Mouse (Mus musculus) MEL (cell line): ENCODE measurements around the gene Ryr2. TPM values are rescaled to one million over a fixed set of nuclear protein-coding genes. Genes with fewer than 3 reads are reported as not detected.

Source experiments
- DNase-seq: peaks from one replicate; pipeline ENCODE4 v3.0.0; 2011; ENCODE audit warnings: low read depth, low spot score
- H3K27ac ChIP-seq: 2 replicates; pipeline ENCODE4 v1.5.1; 2012; ENCODE audit warnings: low read depth, mild to moderate bottlenecking, control low read depth, low read length, moderate library complexity; ENCODE audit not compliant: control insufficient read depth
- H3K27me3 ChIP-seq, 2 experiments: fragments of 150-350 bp in 1 of 2; sonication (generic) in 1 of 2; 2 replicates each; pipeline ENCODE4 v1.6.1; 2012; ENCODE audit warnings: low read length in 2 of 2, mild to moderate bottlenecking in 2 of 2, improper control_type of control experiment in 1 of 2, moderate library complexity in 1 of 2; ENCODE audit not compliant: insufficient read depth in 2 of 2, control insufficient read depth in 1 of 2
- H3K36me3 ChIP-seq, 2 experiments: 2 replicates each; pipeline ENCODE4 v1.6.1; 2012 to 2014; ENCODE audit warnings: low read length in 2 of 2, improper control_type of control experiment in 1 of 2, inconsistent platforms in 1 of 2, mild to moderate bottlenecking in 1 of 2; ENCODE audit not compliant: insufficient read depth in 2 of 2, control insufficient read depth in 1 of 2
- H3K4me1 ChIP-seq, 2 experiments: fragments of 150-350 bp in 1 of 2; sonication (generic) in 1 of 2; 2 replicates each; pipeline ENCODE4 v1.6.1; 2012; ENCODE audit warnings: low read length in 2 of 2, improper control_type of control experiment in 1 of 2, mild to moderate bottlenecking in 1 of 2; ENCODE audit not compliant: insufficient read depth in 2 of 2, control insufficient read depth in 1 of 2
- H3K4me3 ChIP-seq, 2 experiments: fragments of 150-350 bp in 1 of 2; sonication (generic) in 1 of 2; 2 replicates each; pipeline ENCODE4 v1.5.1; 2012; ENCODE audit warnings: low read depth in 2 of 2, low read length in 2 of 2, mild to moderate bottlenecking in 2 of 2, moderate library complexity in 2 of 2, control low read depth in 1 of 2, improper control_type of control experiment in 1 of 2; ENCODE audit not compliant: control insufficient read depth in 1 of 2, insufficient read depth in 1 of 2
- H3K79me2 ChIP-seq: 2 replicates; pipeline ENCODE4 v1.6.1; 2012; ENCODE audit warnings: mild to moderate bottlenecking, low read length, moderate library complexity; ENCODE audit not compliant: control insufficient read depth, poor library complexity, insufficient read depth
- H3K9ac ChIP-seq: 2 replicates; pipeline ENCODE4 v1.6.1; 2012; ENCODE audit warnings: low read depth, mild to moderate bottlenecking, control low read depth, low read length, moderate library complexity; ENCODE audit not compliant: control insufficient read depth, poor library complexity, severe bottlenecking
- H3K9me3 ChIP-seq: fragments of 150-350 bp; sonication (generic); replicated peaks from 2 replicates; pipeline ENCODE4 v1.6.1; 2012; ENCODE audit warnings: mild to moderate bottlenecking, low read length, improper control_type of control experiment, moderate library complexity; ENCODE audit not compliant: insufficient read depth
- ETS1 ChIP-seq: IDR thresholded peaks from 2 replicates; pipeline ENCODE4 v1.6.1; 2012; ENCODE audit warnings: low read depth, mild to moderate bottlenecking, inconsistent platforms, low read length, improper control_type of control experiment, moderate library complexity
- GATA1 ChIP-seq: IDR thresholded peaks from 2 replicates; pipeline ENCODE4 v1.6.1; 2011; ENCODE audit warnings: low read depth, low read length, improper control_type of control experiment
- HCFC1 ChIP-seq: IDR thresholded peaks from 2 replicates; pipeline ENCODE4 v1.6.1; 2012; ENCODE audit warnings: low read depth, mild to moderate bottlenecking, inconsistent platforms, low read length, improper control_type of control experiment, moderate library complexity
- MAFK ChIP-seq: IDR thresholded peaks from 2 replicates; pipeline ENCODE4 v1.6.1; 2011; ENCODE audit warnings: low read depth, mild to moderate bottlenecking, low read length, improper control_type of control experiment, borderline replicate concordance
- MAZ ChIP-seq: IDR thresholded peaks from 2 replicates; pipeline ENCODE4 v1.6.1; 2012; ENCODE audit warnings: low read depth, mild to moderate bottlenecking, inconsistent platforms, low read length, improper control_type of control experiment
- MXI1 ChIP-seq: IDR thresholded peaks from 2 replicates; pipeline ENCODE4 v1.6.1; 2011; ENCODE audit warnings: mild to moderate bottlenecking, low read depth, low read length, improper control_type of control experiment
- MYC ChIP-seq: IDR thresholded peaks from 2 replicates; pipeline ENCODE4 v1.6.1; 2011; ENCODE audit warnings: low read depth, mild to moderate bottlenecking, low read length, improper control_type of control experiment, moderate library complexity
- NRF1 ChIP-seq: IDR thresholded peaks from 2 replicates; pipeline ENCODE4 v1.6.1; 2014; ENCODE audit warnings: low read depth, mild to moderate bottlenecking, inconsistent platforms, low read length, improper control_type of control experiment, moderate library complexity; ENCODE audit not compliant: poor library complexity, insufficient read depth, severe bottlenecking
- POLR2AphosphoS5 ChIP-seq: IDR thresholded peaks from 2 replicates; pipeline ENCODE4 v1.6.1; 2012; ENCODE audit warnings: low read depth, borderline replicate concordance, mild to moderate bottlenecking, inconsistent platforms, low read length, moderate library complexity, mixed read lengths
- SMC3 ChIP-seq: IDR thresholded peaks from 2 replicates; pipeline ENCODE4 v1.6.1; 2011; ENCODE audit warnings: low read depth, low read length, improper control_type of control experiment
- TBP ChIP-seq: IDR thresholded peaks from 2 replicates; pipeline ENCODE4 v1.8.0; 2011; ENCODE audit warnings: low read depth, low read length, improper control_type of control experiment
- USF1 ChIP-seq: IDR thresholded peaks from 2 replicates; pipeline ENCODE4 v1.6.1; 2014; ENCODE audit warnings: low read depth, mild to moderate bottlenecking, inconsistent platforms, low read length, improper control_type of control experiment, moderate library complexity
- ZC3H11A ChIP-seq: IDR thresholded peaks from 2 replicates; pipeline ENCODE4 v1.6.1; 2012; ENCODE audit warnings: low read depth, mild to moderate bottlenecking, inconsistent platforms, low read length, improper control_type of control experiment
- ZKSCAN1 ChIP-seq: IDR thresholded peaks from 2 replicates; pipeline ENCODE4 v1.6.1; 2012; ENCODE audit warnings: low read depth, mild to moderate bottlenecking, inconsistent platforms, low read length, improper control_type of control experiment, moderate library complexity
- ZMIZ1 ChIP-seq: IDR thresholded peaks from 2 replicates; pipeline ENCODE4 v1.6.1; 2012; ENCODE audit warnings: low read depth, mild to moderate bottlenecking, inconsistent platforms, low read length, improper control_type of control experiment, moderate library complexity
- polyA plus RNA-seq, 2 experiments: library from polyadenylated mRNA; stranded (reverse) in 1 of 2; unstranded in 1 of 2; fragments of >175 nt in 1 of 2; fragments of >200 nt in 1 of 2; gene quantifications; 2 replicates each; pipeline versions ENCODE4 v1.2.1 to v1.2.4; 2012; ENCODE audit warnings: low replicate concordance in 2 of 2, low read depth in 1 of 2; ENCODE audit not compliant: insufficient read length in 2 of 2, insufficient read depth in 1 of 2, missing spikeins in 1 of 2
- total RNA-seq: library from RNA; depleted of rRNA; stranded (reverse); fragments of 300-350 nt; gene quantifications from 2 replicates; pipeline ENCODE4 v1.2.3, GENCODE M21; 2012

Ryr2 gene
- total and polyA plus RNA-seq, 3 experiments = 0.04 TPM; not detected in 2

GRCm38 (mm10) chr13:11709708-11710471, 396.9 kb downstream of the Ryr2 start:
- Histone ChIP-seq H3K9me3 (no peaks in the 10 kb centered on the region), H3K36me3 (no peaks in the 10 kb centered on the region), H3K9ac (no peak overlapping the region), H3K27ac (no peak overlapping the region), H3K4me1 (no peaks in the 10 kb centered on the region), H3K27me3 (no peaks in the 10 kb centered on the region), H3K4me3 (no peak overlapping the region), H3K79me2 (no peaks in the 10 kb centered on the region)
- TF ChIP-seq ZKSCAN1 (no peak), NRF1 (no peak), SMC3 (no peak)
- DNase-seq = no peak

GRCm38 (mm10) chr13:11701721-11702120, 405.0 kb downstream of the Ryr2 start:
- TF ChIP-seq USF1 = no peak
- TF ChIP-seq ETS1 = no peak
- TF ChIP-seq NRF1 = no peak
- TF ChIP-seq HCFC1 = no peak
- no peak for TF ChIP-seq MYC
- no peak for TF ChIP-seq SMC3
- no peak for TF ChIP-seq POLR2AphosphoS5
- no peak for TF ChIP-seq MAFK
- TF ChIP-seq MXI1 = no peak
- no peak for TF ChIP-seq GATA1
- TF ChIP-seq ZKSCAN1 = no peak
- no peak for TF ChIP-seq ZMIZ1
- TF ChIP-seq TBP = no peak
- no peak for TF ChIP-seq ZC3H11A
- TF ChIP-seq MAZ = no peak

More at GRCm38 (mm10) chr13:11701721-11702120, 405.0 kb downstream of the Ryr2 start:
- Histone ChIP-seq H3K27ac (no peak overlapping the region), H3K9ac (no peak overlapping the region), H3K4me3 (no peak overlapping the region), H3K4me1 (no peaks in the 10 kb centered on the region), H3K27me3 (no peaks in the 10 kb centered on the region), H3K36me3 (no peaks in the 10 kb centered on the region), H3K79me2 (no peaks in the 10 kb centered on the region), H3K9me3 (no peaks in the 10 kb centered on the region)
- no peak for DNase-seq
